ENCODE assay signal across 23 mouse cellular contexts in genomic region chr6:31169868-31170600, GRCm38 (mm10).
DNase-seq lines count a peak whose midpoint lies in the region; ATAC-seq and TF ChIP-seq lines count a peak whose summit lies in the region.
"Had no signal": no experiment of that assay in that cellular context is flagged by ENCODE, and none has a peak within 500 bp of the region (broad histone marks: within the 10 kb centered on the region; RNA-seq: fewer than 3 reads in every experiment).

No protein-coding gene starts in this region.

- TF ChIP-seq POLR2A in limb, embryonic 14.5 days (IDR thresholded peaks at IDR 0.05; ENCODE audit: borderline replicate concordance, extremely low read depth, insufficient read depth, insufficient read length), result no peak
- no peak for TF ChIP-seq POLR2A in MEL (IDR thresholded peaks at IDR 0.05; ENCODE audit: control insufficient read depth in 1 of 2, insufficient read depth in 1 of 2, low read depth in 1 of 2, low read length in 2 of 2, poor library complexity in 1 of 2)
- TF ChIP-seq POLR2A in embryonic fibroblast, embryonic 13.5 days (IDR thresholded peaks at IDR 0.05; ENCODE audit: low read depth, low read length), result no peak

- 64% methylated on average over 9 of the region's 9 CpGs for WGBS in hindbrain, postnatal 0 days
- WGBS in hindbrain, embryonic 13.5 days, result 71% methylated on average over 9 of the region's 9 CpGs
- WGBS in limb, embryonic 14.5 days, result 42% methylated on average over 9 of the region's 9 CpGs
- WGBS in limb, embryonic 10.5 days, result 69% methylated on average over 9 of the region's 9 CpGs

- H3K4me1 ChIP-seq in hindbrain, postnatal 0 days (ENCODE audit: insufficient read depth, low read length), result no peaks in the 10 kb centered on the region
- no peaks in the 10 kb centered on the region for H3K4me1 ChIP-seq in hindbrain, embryonic 13.5 days (replicated peaks)
- H3K4me1 ChIP-seq in limb, embryonic 14.5 days (ENCODE audit: control insufficient read depth, insufficient read depth, low read length), result no peaks in the 10 kb centered on the region
- peaks cover 2% of the 10 kb centered on the region; the same call in 1 of the 2 replicates for H3K4me1 ChIP-seq in limb, embryonic 10.5 days
- H3K4me1 ChIP-seq in MEL (ENCODE audit: control insufficient read depth in 1 of 2, insufficient read depth in 2 of 2, low read length in 2 of 2), result peaks cover 4 to 14% of the 10 kb centered on the region in 2 experiments
- no peaks in the 10 kb centered on the region for H3K4me1 ChIP-seq in embryonic fibroblast, embryonic 13.5 days (ENCODE audit: control insufficient read depth, insufficient read depth, low read length)
- H3K4me1 ChIP-seq: hindbrain, embryonic 12.5 days; limb, embryonic 12.5 days; lung, embryonic 15.5 days had no signal

- peak; percentile 17 for TF ChIP-seq CTCF in hindbrain, postnatal 0 days (IDR thresholded peaks at IDR 0.05; ENCODE audit: low read depth)
- no peak for TF ChIP-seq CTCF in MEL (IDR thresholded peaks at IDR 0.05 in 2 of 3, conservative IDR thresholded peaks at IDR 0.05 in 1 of 3; ENCODE audit: control insufficient read depth in 1 of 3, insufficient read depth in 1 of 3, low read depth in 2 of 3, low read length in 3 of 3, poor library complexity in 1 of 3, severe bottlenecking in 1 of 3)
- no peak for TF ChIP-seq CTCF in embryonic fibroblast, embryonic 13.5 days (IDR thresholded peaks at IDR 0.05; ENCODE audit: borderline replicate concordance, insufficient read depth, low read length)

- H3K27me3 ChIP-seq in hindbrain, postnatal 0 days (ENCODE audit: insufficient read depth, low read length), result no peaks in the 10 kb centered on the region
- no peaks in the 10 kb centered on the region for H3K27me3 ChIP-seq in hindbrain, embryonic 13.5 days
- no peaks in the 10 kb centered on the region for H3K27me3 ChIP-seq in limb, embryonic 14.5 days (ENCODE audit: control insufficient read depth, insufficient read depth, low read length)
- no peaks in the 10 kb centered on the region for H3K27me3 ChIP-seq in limb, embryonic 10.5 days (ENCODE audit: low read depth, poor library complexity, severe bottlenecking)
- no peaks in the 10 kb centered on the region for H3K27me3 ChIP-seq in MEL (ENCODE audit: control insufficient read depth in 1 of 2, insufficient read depth in 2 of 2, low read length in 2 of 2)
- H3K27me3 ChIP-seq: heart, embryonic 12.5 days; hindbrain, embryonic 12.5 days; limb, embryonic 12.5 days; liver, embryonic 13.5 days; lung, embryonic 15.5 days; neural tube, embryonic 15.5 days had no signal

- no peaks in the 10 kb centered on the region for H3K36me3 ChIP-seq in hindbrain, postnatal 0 days (ENCODE audit: insufficient read depth, low read length)
- no peaks in the 10 kb centered on the region for H3K36me3 ChIP-seq in hindbrain, embryonic 13.5 days
- H3K36me3 ChIP-seq in limb, embryonic 14.5 days (ENCODE audit: control insufficient read depth, insufficient read depth, low read length), result no peaks in the 10 kb centered on the region
- H3K36me3 ChIP-seq in limb, embryonic 10.5 days, result no peaks in the 10 kb centered on the region
- H3K36me3 ChIP-seq in MEL (ENCODE audit: control insufficient read depth in 1 of 2, insufficient read depth in 2 of 2, low read length in 2 of 2), result peaks cover 0 to 17% of the 10 kb centered on the region in 2 experiments; a peak in 2 of 4 replicates
- H3K36me3 ChIP-seq: heart, embryonic 12.5 days; hindbrain, embryonic 12.5 days; limb, embryonic 12.5 days; liver, embryonic 13.5 days; lung, embryonic 15.5 days; neural tube, embryonic 15.5 days had no signal

- TF ChIP-seq RAD21 in MEL (IDR thresholded peaks at IDR 0.05; ENCODE audit: low read depth, low read length), result no peak

- no peak overlapping the region for H3K27ac ChIP-seq in hindbrain, postnatal 0 days
- H3K27ac ChIP-seq in hindbrain, embryonic 13.5 days, result no peak overlapping the region
- no peak overlapping the region for H3K27ac ChIP-seq in limb, embryonic 14.5 days (replicated peaks; ENCODE audit: low read depth, low read length)
- H3K27ac ChIP-seq in limb, embryonic 10.5 days, result no peak overlapping the region
- no peak overlapping the region for H3K27ac ChIP-seq in MEL (ENCODE audit: control insufficient read depth, low read depth, low read length)
- H3K27ac ChIP-seq in embryonic fibroblast, embryonic 13.5 days (ENCODE audit: insufficient read depth, low read length), result peak overlapping the region; percentile 58
- H3K27ac ChIP-seq: hindbrain, embryonic 12.5 days; limb, embryonic 12.5 days; liver, embryonic 13.5 days; lung, embryonic 15.5 days; neural tube, embryonic 15.5 days had no signal

- ATAC-seq in hindbrain, postnatal 0 days, result no peak
- ATAC-seq in hindbrain, embryonic 13.5 days (ENCODE audit: low FRiP score), result no peak
- no peak for ATAC-seq in limb, embryonic 14.5 days (ENCODE audit: low FRiP score, low read depth)

- no peaks in the 10 kb centered on the region for H3K79me2 ChIP-seq in MEL (ENCODE audit: control insufficient read depth, insufficient read depth, low read length, poor library complexity)

- no peak overlapping the region for H3K4me3 ChIP-seq in hindbrain, postnatal 0 days (ENCODE audit: low read length)
- H3K4me3 ChIP-seq in hindbrain, embryonic 13.5 days, result no peak overlapping the region
- no peak overlapping the region for H3K4me3 ChIP-seq in limb, embryonic 14.5 days (replicated peaks; ENCODE audit: low read length)
- no peak overlapping the region for H3K4me3 ChIP-seq in limb, embryonic 10.5 days
- H3K4me3 ChIP-seq in MEL (ENCODE audit: control insufficient read depth in 1 of 2, insufficient read depth in 1 of 2, low read depth in 2 of 2, low read length in 2 of 2), result no peak overlapping the region; a peak in 1 of 4 replicates
- no peak overlapping the region for H3K4me3 ChIP-seq in embryonic fibroblast, embryonic 13.5 days (ENCODE audit: insufficient read depth, low read length)
- H3K4me3 ChIP-seq: heart, embryonic 12.5 days; hindbrain, embryonic 12.5 days; limb, embryonic 12.5 days; liver, embryonic 13.5 days; lung, embryonic 15.5 days; neural tube, embryonic 15.5 days had no signal

- no peak overlapping the region for H3K9ac ChIP-seq in hindbrain, postnatal 0 days (replicated peaks; ENCODE audit: low read length)
- no peak overlapping the region for H3K9ac ChIP-seq in hindbrain, embryonic 13.5 days
- H3K9ac ChIP-seq in limb, embryonic 14.5 days (ENCODE audit: low read depth, low read length, severe bottlenecking), result no peak overlapping the region
- no peak overlapping the region for H3K9ac ChIP-seq in MEL (ENCODE audit: control insufficient read depth, low read depth, low read length, poor library complexity, severe bottlenecking)
- H3K9ac ChIP-seq: heart, embryonic 12.5 days; hindbrain, embryonic 12.5 days; limb, embryonic 12.5 days; liver, embryonic 13.5 days; lung, embryonic 15.5 days; neural tube, embryonic 15.5 days had no signal

- DNase-seq in hindbrain, postnatal 0 days (ENCODE audit: low spot score), result no peak
- peak; percentile 49 for DNase-seq in limb, embryonic 14.5 days (ENCODE audit: low spot score)
- DNase-seq in limb, embryonic 10.5 days (ENCODE audit: low spot score), result no peak
- peak; percentile 8 for DNase-seq in MEL (ENCODE audit: low read depth, low spot score)
- DNase-seq in adrenal gland, adult (ENCODE audit: inconsistent age in 2 of 2, low spot score in 1 of 2), result no peak
- DNase-seq: adrenal gland, postnatal 36 days; cerebellum, adult 11 months; cerebellum, adult 9-11 months; gastrocnemius, postnatal 10 days; heart, postnatal 14 days; right cerebral cortex, adult 18-20 months; right cerebral cortex, postnatal 4 days; thymus, adult 2 months; thymus, postnatal 4 days had no signal

- no peak for TF ChIP-seq EP300 in MEL (IDR thresholded peaks at IDR 0.05; ENCODE audit: low read depth in 1 of 2, low read length in 2 of 2)

- no peaks in the 10 kb centered on the region for H3K9me3 ChIP-seq in hindbrain, postnatal 0 days (ENCODE audit: low read length)
- no peaks in the 10 kb centered on the region for H3K9me3 ChIP-seq in hindbrain, embryonic 13.5 days
- H3K9me3 ChIP-seq in limb, embryonic 14.5 days (ENCODE audit: control insufficient read depth, low read length), result no peaks in the 10 kb centered on the region
- H3K9me3 ChIP-seq in limb, embryonic 10.5 days (replicated peaks), result no peaks in the 10 kb centered on the region
- no peaks in the 10 kb centered on the region for H3K9me3 ChIP-seq in MEL (replicated peaks; ENCODE audit: insufficient read depth, low read length)
- H3K9me3 ChIP-seq: heart, embryonic 12.5 days; hindbrain, embryonic 12.5 days; limb, embryonic 12.5 days; liver, embryonic 13.5 days; lung, embryonic 15.5 days; neural tube, embryonic 15.5 days had no signal

- no peak overlapping the region for H3K4me2 ChIP-seq in hindbrain, postnatal 0 days (ENCODE audit: low read depth, low read length)
- no peak overlapping the region for H3K4me2 ChIP-seq in hindbrain, embryonic 13.5 days
- H3K4me2 ChIP-seq in limb, embryonic 14.5 days (replicated peaks; ENCODE audit: low read depth, low read length, severe bottlenecking), result no peak overlapping the region
- H3K4me2 ChIP-seq: heart, embryonic 12.5 days; hindbrain, embryonic 12.5 days; limb, embryonic 12.5 days; liver, embryonic 13.5 days; lung, embryonic 15.5 days; midbrain, embryonic 11.5 days; neural tube, embryonic 15.5 days had no signal

TF ChIP-seq in MEL, 35 proteins besides CTCF, POLR2A, EP300 and RAD21:
- TF ChIP-seq MAZ (IDR thresholded peaks at IDR 0.05; ENCODE audit: low read depth, low read length) (no peak), MAFK (IDR thresholded peaks at IDR 0.05; ENCODE audit: borderline replicate concordance, low read depth, low read length) (no peak), GATA1 (IDR thresholded peaks at IDR 0.05; ENCODE audit: low read depth, low read length) (no peak), TAL1 (IDR thresholded peaks at IDR 0.05; ENCODE audit: low read length) (no peak), ELF1 (IDR thresholded peaks at IDR 0.05; ENCODE audit: low read depth, low read length) (no peak), SMC3 (IDR thresholded peaks at IDR 0.05; ENCODE audit: low read depth, low read length) (no peak), MAX (IDR thresholded peaks at IDR 0.05; ENCODE audit: low read length) (no peak), TBP (IDR thresholded peaks at IDR 0.05; ENCODE audit: low read depth, low read length) (no peak), ZMIZ1 (IDR thresholded peaks at IDR 0.05; ENCODE audit: low read depth, low read length) (no peak), TCF12 (IDR thresholded peaks at IDR 0.05; ENCODE audit: low read depth, low read length) (no peak), UBTF (IDR thresholded peaks at IDR 0.05; ENCODE audit: borderline replicate concordance, insufficient read depth, low read depth, low read length) (no peak), NELFE (IDR thresholded peaks at IDR 0.05; ENCODE audit: low read depth, low read length) (no peak), POLR2AphosphoS2 (IDR thresholded peaks at IDR 0.05; ENCODE audit: low read length) (no peak), HCFC1 (IDR thresholded peaks at IDR 0.05; ENCODE audit: low read depth, low read length) (no peak), ZC3H11A (IDR thresholded peaks at IDR 0.05; ENCODE audit: low read depth, low read length) (no peak), GABPA (IDR thresholded peaks at IDR 0.05; ENCODE audit: low read depth, low read length) (no peak)

Comparison
In these comparisons a context has a peak if more than half of its experiments do, and no peak if none do; other contexts are left out.
1. DNase-seq: peak in limb, embryonic 14.5 days (single experiment) and MEL (single experiment); none in hindbrain, postnatal 0 days (single experiment), limb, embryonic 10.5 days (single experiment) and adrenal gland, adult (0 of 2).